8 mouse cellular contexts compared by ENCODE assay signal in genomic region chr8:84773833-84774232, GRCm38 (mm10). TPM values are rescaled to one million over a fixed set of nuclear protein-coding genes. Genes with fewer than 3 reads are reported as not detected.
DNase-seq lines count a peak whose midpoint lies in the region; ATAC-seq and TF ChIP-seq lines count a peak whose summit lies in the region.

No protein-coding gene starts in this region.

- no peak for DNase-seq in ES-E14 (ENCODE audit: low read depth, low spot score)
- DNase-seq in brain, embryonic 14.5 days (ENCODE audit: low read depth): peak; percentile 97
- DNase-seq in forebrain, embryonic 14.5 days (ENCODE audit: low spot score): peak; percentile 95
- DNase-seq in heart, postnatal 14 days: peak; percentile 81 to 84
- DNase-seq in layer of hippocampus, adult 18-20 months (ENCODE audit: low spot score in 2 of 2): peak; percentile 84 to 88
- no peak for DNase-seq in lung, adult 2 months
- DNase-seq in right cerebral cortex, adult 18-20 months: peak; percentile 89
- DNase-seq in spleen, postnatal 14 days (ENCODE audit: low spot score in 2 of 2): no peak

- in situ Hi-C loops in ES-E14 (cut with MboI; ENCODE audit: low sequenced_read_pairs in 2 of 2, unreplicated experiment in 2 of 2): loop anchor here in 1 of 2 experiments (10.0 kb wide), 1 partner anchor 69 kb away; the partner anchor contains the start of gene Lyl1

- peak overlapping the region; percentile 24 to 37; a peak in 3 of 4 replicates for H3K4me3 ChIP-seq in ES-E14 (ENCODE audit: insufficient read depth in 1 of 2, low read depth in 1 of 2, low read length in 2 of 2, poor library complexity in 1 of 2, severe bottlenecking in 1 of 2)
- peak overlapping the region; percentile 38 for H3K4me3 ChIP-seq in forebrain, embryonic 14.5 days (ENCODE audit: low read depth, low read length)
- H3K4me3 ChIP-seq in lung, adult 2 months (replicated peaks; ENCODE audit: extremely low read depth, low read depth, low read length): peak overlapping the region; percentile 54

- peak; percentile 86 for ATAC-seq in forebrain, embryonic 14.5 days

- 0% methylated on average over 18 of the region's 19 CpGs for WGBS in forebrain, embryonic 14.5 days
- 2% methylated on average over 19 of the region's 19 CpGs for WGBS in lung, adult 2 months

- H3K9ac ChIP-seq in ES-E14 (ENCODE audit: insufficient read depth, low read depth, low read length, poor library complexity, severe bottlenecking): no peak overlapping the region
- H3K9ac ChIP-seq in forebrain, embryonic 14.5 days (ENCODE audit: low read length): peak overlapping the region; percentile 77

- no peaks in the 10 kb centered on the region for H3K9me3 ChIP-seq in ES-E14 (ENCODE audit: control insufficient read depth, insufficient read depth, low read depth, low read length)
- H3K9me3 ChIP-seq in forebrain, embryonic 14.5 days (replicated peaks; ENCODE audit: control insufficient read depth, low read length): no peaks in the 10 kb centered on the region

- TF ChIP-seq CTCF in brain, embryonic 14.5 days (IDR thresholded peaks at IDR 0.05; ENCODE audit: borderline replicate concordance, extremely low read depth, insufficient read depth, insufficient read length): no peak
- no peak for TF ChIP-seq CTCF in lung, adult 2 months (IDR thresholded peaks at IDR 0.05; ENCODE audit: insufficient read depth, low read length)

- 0 out of 2 replicates have a peak, but pooled peaks have one; percentile 4 for TF ChIP-seq POLR2A in brain, embryonic 14.5 days (IDR thresholded peaks at IDR 0.05; ENCODE audit: borderline replicate concordance, extremely low read depth, insufficient read depth, insufficient read length, poor library complexity, severe bottlenecking)
- TF ChIP-seq POLR2A in lung, adult 2 months (IDR thresholded peaks at IDR 0.05; ENCODE audit: borderline replicate concordance, extremely low read depth, low read depth, low read length): no peak

- no peak overlapping the region for H3K27ac ChIP-seq in ES-E14 (ENCODE audit: insufficient read depth, low read depth, low read length, poor library complexity, severe bottlenecking)
- peak overlapping the region; percentile 97 for H3K27ac ChIP-seq in forebrain, embryonic 14.5 days (ENCODE audit: low read depth, low read length)

- no peaks in the 10 kb centered on the region for H3K36me3 ChIP-seq in ES-E14 (ENCODE audit: control insufficient read depth, insufficient read depth, low read length, poor library complexity, severe bottlenecking)
- H3K36me3 ChIP-seq in forebrain, embryonic 14.5 days (ENCODE audit: control insufficient read depth, insufficient read depth, low read length): peaks cover 9% of the 10 kb centered on the region; the same call in 1 of the 2 replicates

- H3K4me1 ChIP-seq in ES-E14 (ENCODE audit: control insufficient read depth in 2 of 2, insufficient read depth in 2 of 2, low read length in 2 of 2, poor library complexity in 1 of 2): peaks cover 2 to 8% of the 10 kb centered on the region in 2 experiments
- H3K4me1 ChIP-seq in forebrain, embryonic 14.5 days (ENCODE audit: control insufficient read depth, insufficient read depth, low read length): peaks cover 37% of the 10 kb centered on the region
- H3K4me1 ChIP-seq in lung, adult 2 months (ENCODE audit: control insufficient read depth, insufficient read depth, low read length): peaks cover 33% of the 10 kb centered on the region

- H3K27me3 ChIP-seq in forebrain, embryonic 14.5 days (replicated peaks; ENCODE audit: control insufficient read depth, insufficient read depth, low read length): peaks cover 23% of the 10 kb centered on the region

- intact Hi-C loops in heart, postnatal 14 days (cut with DNase I): no loop called here

- H3K4me2 ChIP-seq in forebrain, embryonic 14.5 days (ENCODE audit: low read length): peak overlapping the region; percentile 56

TF ChIP-seq in ES-E14, 5 proteins besides CTCF, POLR2A, EP300 and RAD21:
- TF ChIP-seq CHD2 (IDR thresholded peaks at IDR 0.05; ENCODE audit: low read depth, low read length): no peak
- TF ChIP-seq MAFK (IDR thresholded peaks at IDR 0.05; ENCODE audit: insufficient read depth, low read depth, low read length): no peak
- no peak for TF ChIP-seq HCFC1 (IDR thresholded peaks at IDR 0.05; ENCODE audit: borderline replicate concordance, insufficient read depth, low read length)
- no peak for TF ChIP-seq ZC3H11A (IDR thresholded peaks at IDR 0.05; ENCODE audit: borderline replicate concordance, low read depth, low read length)
- TF ChIP-seq ZNF384 (IDR thresholded peaks at IDR 0.05; ENCODE audit: low read depth, low read length): no peak

RNA-seq across cellular contexts. Expression of gene Nfix, which starts 26.3 kb away (rescaled TPM):
- total RNA-seq in ES-E14 (2012; rRNA removed): 0.58 and 0.89 TPM in 2 replicates
- polyA plus RNA-seq in brain, embryonic 14.5 days (2012; rRNA removed): 34.0 and 46.8 TPM in 2 replicates
- polyA plus RNA-seq in forebrain, embryonic 14.5 days (2014; fragmentation: Nextera tagmentation; extraction: Ambion mirVana): 237 and 318 TPM in 2 replicates
- total RNA-seq in heart, postnatal 14 days (2021): 100 to 1,000 TPM; 276 to 280 TPM
- total RNA-seq in layer of hippocampus, adult 18-20 months (2021): 100 to 1,000 TPM; 379 to 429 TPM
- polyA plus RNA-seq in lung, adult 2 months (2012; rRNA removed): 80.1 and 96.2 TPM in 2 replicates

RNA-seq across cellular contexts. Expression of gene Dand5, which starts 48.8 kb away (rescaled TPM):
- 1.0 and 1.4 TPM in 2 replicates for total RNA-seq in ES-E14 (2012; rRNA removed)
- 8.0 and 8.9 TPM in 2 replicates for polyA plus RNA-seq in brain, embryonic 14.5 days (2012; rRNA removed)
- polyA plus RNA-seq in forebrain, embryonic 14.5 days (2014; fragmentation: Nextera tagmentation; extraction: Ambion mirVana): 8.6 and 9.4 TPM in 2 replicates
- 1 to 10 TPM; 6.1 to 6.4 TPM for total RNA-seq in heart, postnatal 14 days (2021)
- 10 to 100 TPM; 10.7 to 10.9 TPM for total RNA-seq in layer of hippocampus, adult 18-20 months (2021)
- polyA plus RNA-seq in lung, adult 2 months (2012; rRNA removed): 2.5 and 2.9 TPM in 2 replicates

RNA-seq across cellular contexts. Expression of gene G430095P16Rik, which starts 51.0 kb away (rescaled TPM):
- 1.5 and 2.1 TPM in 2 replicates for total RNA-seq in ES-E14 (2012; rRNA removed)
- polyA plus RNA-seq in brain, embryonic 14.5 days (2012; rRNA removed): 0.92 and 1.5 TPM in 2 replicates
- polyA plus RNA-seq in forebrain, embryonic 14.5 days (2014; fragmentation: Nextera tagmentation; extraction: Ambion mirVana): 1.5 and 1.7 TPM in 2 replicates
- total RNA-seq in heart, postnatal 14 days (2021): under 1 TPM; 0.54 to 0.69 TPM
- total RNA-seq in layer of hippocampus, adult 18-20 months (2021): not detected
- polyA plus RNA-seq in lung, adult 2 months (2012; rRNA removed): 2.0 and 2.8 TPM in 2 replicates

RNA-seq across cellular contexts. Expression of gene Gadd45gip1, which starts 57.5 kb away (rescaled TPM):
- 24.7 and 30.8 TPM in 2 replicates for total RNA-seq in ES-E14 (2012; rRNA removed)
- polyA plus RNA-seq in brain, embryonic 14.5 days (2012; rRNA removed): 30.1 and 39.2 TPM in 2 replicates
- polyA plus RNA-seq in forebrain, embryonic 14.5 days (2014; fragmentation: Nextera tagmentation; extraction: Ambion mirVana): 35.2 and 41.3 TPM in 2 replicates
- 10 to 100 TPM; 23.0 to 25.0 TPM for total RNA-seq in heart, postnatal 14 days (2021)
- total RNA-seq in layer of hippocampus, adult 18-20 months (2021): 10 to 100 TPM; 27.3 to 27.4 TPM
- polyA plus RNA-seq in lung, adult 2 months (2012; rRNA removed): 21.3 and 31.7 TPM in 2 replicates

Comparison
In these comparisons a context has a peak if more than half of its experiments do, and no peak if none do; other contexts are left out.
1. DNase-seq: peak in brain, embryonic 14.5 days (single experiment), forebrain, embryonic 14.5 days (single experiment), heart, postnatal 14 days (2 of 2), layer of hippocampus, adult 18-20 months (2 of 2) and right cerebral cortex, adult 18-20 months (single experiment); none in ES-E14 (single experiment), lung, adult 2 months (single experiment) and spleen, postnatal 14 days (0 of 2).
2. RNA of gene Nfix, which starts 26.3 kb away (total RNA-seq): 379 to 429 TPM in layer of hippocampus, adult 18-20 months and 276 to 280 TPM in heart, postnatal 14 days; 0.58 to 0.89 TPM in ES-E14; every median in the first group is over 100 times any median in the second.
3. Peak in every context shown above with its lines, with median percentiles within 50 percentile points of each other: H3K4me3 ChIP-seq.